ENCODE assay signal across 9 mouse cellular contexts in genomic region chr7:29167656-29168055, GRCm38 (mm10). TPM values are rescaled to one million over a fixed set of nuclear protein-coding genes. Genes with fewer than 3 reads are reported as not detected.
DNase-seq lines count a peak whose midpoint lies in the region; ATAC-seq and TF ChIP-seq lines count a peak whose summit lies in the region.
"Had no signal": no experiment of that assay in that cellular context is flagged by ENCODE, and none has a peak within 500 bp of the region (broad histone marks: within the 10 kb centered on the region; RNA-seq: fewer than 3 reads in every experiment).

No protein-coding gene starts in this region.

- H3K4me2 ChIP-seq in heart, embryonic 15.5 days = 0 out of 2 replicates have a peak overlapping the region, but pooled peaks have one; percentile 10
- H3K4me2 ChIP-seq in midbrain, embryonic 14.5 days (ENCODE audit: low read length) = peak overlapping the region; percentile 71
- no peak overlapping the region for H3K4me2 ChIP-seq in stomach, postnatal 0 days (replicated peaks; ENCODE audit: low read depth)

- H3K27me3 ChIP-seq in heart, embryonic 15.5 days = peaks cover 35% of the 10 kb centered on the region
- H3K27me3 ChIP-seq in embryonic facial prominence, embryonic 10.5 days (replicated peaks; ENCODE audit: low read depth, poor library complexity, severe bottlenecking) = peaks cover 48% of the 10 kb centered on the region
- H3K27me3 ChIP-seq in hindbrain, embryonic 10.5 days (ENCODE audit: insufficient read depth, poor library complexity, severe bottlenecking) = peaks cover 39% of the 10 kb centered on the region
- peaks cover 20% of the 10 kb centered on the region for H3K27me3 ChIP-seq in midbrain, embryonic 14.5 days (ENCODE audit: control insufficient read depth, insufficient read depth, low read length)
- no peaks in the 10 kb centered on the region for H3K27me3 ChIP-seq in stomach, postnatal 0 days (ENCODE audit: control insufficient read depth, insufficient read depth, low read length)

- no peak overlapping the region for H3K27ac ChIP-seq in heart, embryonic 15.5 days
- H3K27ac ChIP-seq in embryonic facial prominence, embryonic 10.5 days (replicated peaks) = peak overlapping the region; percentile 90; the same call in 1 of the 2 replicates
- H3K27ac ChIP-seq in hindbrain, embryonic 10.5 days = peak overlapping the region; percentile 94
- peak overlapping the region; percentile 92; the same call in 1 of the 2 replicates for H3K27ac ChIP-seq in midbrain, embryonic 14.5 days (replicated peaks; ENCODE audit: low read depth, low read length)
- H3K27ac ChIP-seq in stomach, postnatal 0 days (replicated peaks) = no peak overlapping the region

- H3K4me3 ChIP-seq in heart, embryonic 15.5 days = no peak overlapping the region
- H3K4me3 ChIP-seq in embryonic facial prominence, embryonic 10.5 days = peak overlapping the region; percentile 84
- H3K4me3 ChIP-seq in hindbrain, embryonic 10.5 days = peak overlapping the region; percentile 76
- H3K4me3 ChIP-seq in midbrain, embryonic 14.5 days (replicated peaks; ENCODE audit: low read depth, low read length) = peak overlapping the region; percentile 70
- H3K4me3 ChIP-seq in stomach, postnatal 0 days (ENCODE audit: low read depth, low read length) = no peak overlapping the region

- ATAC-seq in heart, embryonic 15.5 days (replicated peaks; ENCODE audit: insufficient number of reproducible peaks, insufficient read depth, low FRiP score, low read depth) = no peak
- ATAC-seq in midbrain, embryonic 14.5 days (ENCODE audit: low FRiP score, low TSS enrichment) = no peak
- ATAC-seq in stomach, postnatal 0 days (ENCODE audit: low FRiP score, low TSS enrichment) = no peak
- ATAC-seq: liver, postnatal 0 days had no signal

- TF ChIP-seq CTCF in stomach, postnatal 0 days (IDR thresholded peaks at IDR 0.05; ENCODE audit: low read depth) = no peak

- no peak for TF ChIP-seq EP300 in stomach, postnatal 0 days (optimal IDR thresholded peaks at IDR 0.05)

- peaks cover 47% of the 10 kb centered on the region for H3K4me1 ChIP-seq in heart, embryonic 15.5 days (replicated peaks)
- peaks cover 64% of the 10 kb centered on the region for H3K4me1 ChIP-seq in embryonic facial prominence, embryonic 10.5 days
- H3K4me1 ChIP-seq in hindbrain, embryonic 10.5 days (replicated peaks) = peaks cover 62% of the 10 kb centered on the region
- H3K4me1 ChIP-seq in midbrain, embryonic 14.5 days (ENCODE audit: control insufficient read depth, insufficient read depth, low read length) = peaks cover 25% of the 10 kb centered on the region
- H3K4me1 ChIP-seq in stomach, postnatal 0 days (replicated peaks; ENCODE audit: control insufficient read depth, insufficient read depth) = peaks cover 6% of the 10 kb centered on the region; the same call in 1 of the 2 replicates

- H3K36me3 ChIP-seq in heart, embryonic 15.5 days = no peaks in the 10 kb centered on the region
- peaks cover 15% of the 10 kb centered on the region for H3K36me3 ChIP-seq in embryonic facial prominence, embryonic 10.5 days (replicated peaks)
- peaks cover 20% of the 10 kb centered on the region for H3K36me3 ChIP-seq in hindbrain, embryonic 10.5 days
- H3K36me3 ChIP-seq in midbrain, embryonic 14.5 days (ENCODE audit: control insufficient read depth, insufficient read depth, low read length) = peaks cover 2% of the 10 kb centered on the region
- H3K36me3 ChIP-seq in stomach, postnatal 0 days (ENCODE audit: control insufficient read depth, insufficient read depth, low read length) = no peaks in the 10 kb centered on the region; the same call in 1 of the 2 replicates

- H3K9me3 ChIP-seq in heart, embryonic 15.5 days (replicated peaks) = no peaks in the 10 kb centered on the region
- no peaks in the 10 kb centered on the region for H3K9me3 ChIP-seq in embryonic facial prominence, embryonic 10.5 days
- H3K9me3 ChIP-seq in hindbrain, embryonic 10.5 days = no peaks in the 10 kb centered on the region
- H3K9me3 ChIP-seq in midbrain, embryonic 14.5 days (ENCODE audit: control insufficient read depth, low read length) = no peaks in the 10 kb centered on the region
- H3K9me3 ChIP-seq in stomach, postnatal 0 days (ENCODE audit: control insufficient read depth, low read length) = no peaks in the 10 kb centered on the region

- DNase-seq in heart, adult 9 months (ENCODE audit: low spot score in 2 of 2) = no peak
- no peak for DNase-seq in embryonic facial prominence, embryonic 10.5 days (ENCODE audit: low spot score)
- DNase-seq in hindbrain, embryonic 10.5 days (ENCODE audit: low spot score) = no peak
- DNase-seq in midbrain, embryonic 14.5 days = no peak
- no peak for DNase-seq in thymus, postnatal 4 days
- DNase-seq in stomach, postnatal 0 days (ENCODE audit: low spot score) = no peak
- no peak for DNase-seq in right cerebral cortex, adult 2 months (ENCODE audit: low spot score in 2 of 2)
- DNase-seq: liver, postnatal 0 days had no signal

- WGBS in heart, embryonic 15.5 days = 27% methylated on average over 19 of the region's 19 CpGs
- 9% methylated on average over 19 of the region's 19 CpGs for WGBS in embryonic facial prominence, embryonic 10.5 days
- 13% methylated on average over 19 of the region's 19 CpGs for WGBS in hindbrain, embryonic 10.5 days
- WGBS in midbrain, embryonic 14.5 days = 10% methylated on average over 19 of the region's 19 CpGs
- 33% methylated on average over 18 of the region's 19 CpGs for WGBS in stomach, postnatal 0 days

- H3K9ac ChIP-seq in heart, embryonic 15.5 days = no peak overlapping the region
- peak overlapping the region; percentile 70; the same call in 1 of the 2 replicates for H3K9ac ChIP-seq in midbrain, embryonic 14.5 days (replicated peaks; ENCODE audit: low read length)
- H3K9ac ChIP-seq in stomach, postnatal 0 days (ENCODE audit: low read length) = no peak overlapping the region
- H3K9ac ChIP-seq: liver, postnatal 0 days had no signal

RNA-seq across cellular contexts. Expression of gene Ggn, which starts 2.4 kb away (rescaled TPM):
- polyA plus RNA-seq in heart, embryonic 15.5 days (2015; fragmentation: Nextera tagmentation; extraction: Ambion mirVana) = 0.28 and 0.53 TPM in 2 replicates
- polyA plus RNA-seq in embryonic facial prominence, embryonic 10.5 days (2016; fragmentation: Nextera tagmentation; extraction: Ambion mirVana) = 0.48 and 0.55 TPM in 2 replicates
- 1.1 TPM in 2 replicates for polyA plus RNA-seq in hindbrain, embryonic 10.5 days (2016; fragmentation: Nextera tagmentation; extraction: Ambion mirVana)
- 0.32 and 0.55 TPM in 2 replicates for polyA plus RNA-seq in midbrain, embryonic 14.5 days (2014; fragmentation: Nextera tagmentation; extraction: Ambion mirVana)
- 0.29 and 0.46 TPM in 2 replicates for polyA plus RNA-seq in stomach, postnatal 0 days (2015; fragmentation: Nextera tagmentation; extraction: Ambion mirVana)
- polyA plus RNA-seq: liver, postnatal 0 days had no signal

RNA-seq across cellular contexts. Expression of gene Spred3, which starts 2.6 kb away (rescaled TPM):
- polyA plus RNA-seq in heart, embryonic 15.5 days (2015; fragmentation: Nextera tagmentation; extraction: Ambion mirVana) = 1.2 and 1.5 TPM in 2 replicates
- polyA plus RNA-seq in embryonic facial prominence, embryonic 10.5 days (2016; fragmentation: Nextera tagmentation; extraction: Ambion mirVana) = 3.3 and 4.1 TPM in 2 replicates
- polyA plus RNA-seq in hindbrain, embryonic 10.5 days (2016; fragmentation: Nextera tagmentation; extraction: Ambion mirVana) = 3.5 and 3.6 TPM in 2 replicates
- polyA plus RNA-seq in midbrain, embryonic 14.5 days (2014; fragmentation: Nextera tagmentation; extraction: Ambion mirVana) = 9.4 and 11.2 TPM in 2 replicates
- 0.95 and 1.0 TPM in 2 replicates for polyA plus RNA-seq in stomach, postnatal 0 days (2015; fragmentation: Nextera tagmentation; extraction: Ambion mirVana)

RNA-seq across cellular contexts. Expression of gene Fam98c, which starts 11.6 kb away (rescaled TPM):
- 15.6 and 19.9 TPM in 2 replicates for polyA plus RNA-seq in heart, embryonic 15.5 days (2015; fragmentation: Nextera tagmentation; extraction: Ambion mirVana)
- polyA plus RNA-seq in embryonic facial prominence, embryonic 10.5 days (2016; fragmentation: Nextera tagmentation; extraction: Ambion mirVana) = 10.8 and 12.3 TPM in 2 replicates
- 17.6 and 18.4 TPM in 2 replicates for polyA plus RNA-seq in hindbrain, embryonic 10.5 days (2016; fragmentation: Nextera tagmentation; extraction: Ambion mirVana)
- polyA plus RNA-seq in midbrain, embryonic 14.5 days (2014; fragmentation: Nextera tagmentation; extraction: Ambion mirVana) = 17.7 and 21.3 TPM in 2 replicates
- polyA plus RNA-seq in stomach, postnatal 0 days (2015; fragmentation: Nextera tagmentation; extraction: Ambion mirVana) = 32.8 and 38.8 TPM in 2 replicates

RNA-seq across cellular contexts. Expression of gene Psmd8, which starts 12.8 kb away (rescaled TPM):
- polyA plus RNA-seq in heart, embryonic 15.5 days (2015; fragmentation: Nextera tagmentation; extraction: Ambion mirVana) = 204 and 207 TPM in 2 replicates
- 303 and 307 TPM in 2 replicates for polyA plus RNA-seq in embryonic facial prominence, embryonic 10.5 days (2016; fragmentation: Nextera tagmentation; extraction: Ambion mirVana)
- polyA plus RNA-seq in hindbrain, embryonic 10.5 days (2016; fragmentation: Nextera tagmentation; extraction: Ambion mirVana) = 305 and 348 TPM in 2 replicates
- 290 and 302 TPM in 2 replicates for polyA plus RNA-seq in midbrain, embryonic 14.5 days (2014; fragmentation: Nextera tagmentation; extraction: Ambion mirVana)
- 262 and 269 TPM in 2 replicates for polyA plus RNA-seq in stomach, postnatal 0 days (2015; fragmentation: Nextera tagmentation; extraction: Ambion mirVana)

RNA-seq across cellular contexts. Expression of gene Rasgrp4, which starts 33.0 kb away (rescaled TPM):
- 0.39 and 0.90 TPM in 2 replicates for polyA plus RNA-seq in heart, embryonic 15.5 days (2015; fragmentation: Nextera tagmentation; extraction: Ambion mirVana)
- polyA plus RNA-seq in embryonic facial prominence, embryonic 10.5 days (2016; fragmentation: Nextera tagmentation; extraction: Ambion mirVana) = 0.66 and 0.73 TPM in 2 replicates
- polyA plus RNA-seq in hindbrain, embryonic 10.5 days (2016; fragmentation: Nextera tagmentation; extraction: Ambion mirVana) = 0.34 and 0.54 TPM in 2 replicates
- polyA plus RNA-seq in midbrain, embryonic 14.5 days (2014; fragmentation: Nextera tagmentation; extraction: Ambion mirVana) = 0.70 and 0.86 TPM in 2 replicates
- 0.15 and 0.35 TPM in 2 replicates for polyA plus RNA-seq in stomach, postnatal 0 days (2015; fragmentation: Nextera tagmentation; extraction: Ambion mirVana)

Comparison
In these comparisons a context has a peak if more than half of its experiments do, and no peak if none do; other contexts are left out.
1. H3K27ac ChIP-seq: peak in embryonic facial prominence, embryonic 10.5 days (single experiment), hindbrain, embryonic 10.5 days (single experiment) and midbrain, embryonic 14.5 days (single experiment); none in heart, embryonic 15.5 days (single experiment) and stomach, postnatal 0 days (single experiment).
2. H3K4me3 ChIP-seq: peak in embryonic facial prominence, embryonic 10.5 days (single experiment), hindbrain, embryonic 10.5 days (single experiment) and midbrain, embryonic 14.5 days (single experiment); none in heart, embryonic 15.5 days (single experiment) and stomach, postnatal 0 days (single experiment).